Comparison of ENCODE assay signal across 8 mouse cellular contexts in genomic region chr1:177797151-177797755, GRCm38 (mm10). TPM values are rescaled to one million over a fixed set of nuclear protein-coding genes. Genes with fewer than 3 reads are reported as not detected.
DNase-seq lines count a peak whose midpoint lies in the region; ATAC-seq and TF ChIP-seq lines count a peak whose summit lies in the region.
"Had no signal": no experiment of that assay in that cellular context is flagged by ENCODE, and none has a peak within 500 bp of the region (broad histone marks: within the 10 kb centered on the region; RNA-seq: fewer than 3 reads in every experiment).

No protein-coding gene starts in this region.

- no peaks in the 10 kb centered on the region for H3K27me3 ChIP-seq in kidney, postnatal 0 days (ENCODE audit: insufficient read depth, low read length)
- no peaks in the 10 kb centered on the region for H3K27me3 ChIP-seq in embryonic facial prominence, embryonic 14.5 days (replicated peaks; ENCODE audit: control insufficient read depth, insufficient read depth, low read length)
- no peaks in the 10 kb centered on the region for H3K27me3 ChIP-seq in myocyte (ENCODE audit: control insufficient read depth, insufficient read depth, insufficient read length)
- H3K27me3 ChIP-seq: embryonic facial prominence, embryonic 15.5 days had no signal

- no peak overlapping the region for H3K27ac ChIP-seq in kidney, postnatal 0 days
- H3K27ac ChIP-seq in embryonic facial prominence, embryonic 14.5 days (replicated peaks; ENCODE audit: low read depth, low read length) = peak overlapping the region; percentile 52; the same call in 1 of the 2 replicates

- H3ac ChIP-seq in myocyte (ENCODE audit: control insufficient read depth, insufficient read length) = no peak overlapping the region

- WGBS in kidney, postnatal 0 days = 69% methylated on average over 8 of the region's 8 CpGs
- WGBS in embryonic facial prominence, embryonic 14.5 days = 63% methylated on average over 8 of the region's 8 CpGs

- no peak for ATAC-seq in kidney, postnatal 0 days (replicated peaks; ENCODE audit: low FRiP score, low read depth)
- ATAC-seq in embryonic facial prominence, embryonic 14.5 days (ENCODE audit: low read depth) = no peak

- no peak overlapping the region for H3K9ac ChIP-seq in kidney, postnatal 0 days (ENCODE audit: low read depth, low read length)
- no peak overlapping the region for H3K9ac ChIP-seq in embryonic facial prominence, embryonic 14.5 days (ENCODE audit: low read depth, low read length)

- no peak overlapping the region for H3K4me2 ChIP-seq in kidney, postnatal 0 days (ENCODE audit: low read length)
- H3K4me2 ChIP-seq in embryonic facial prominence, embryonic 14.5 days (ENCODE audit: low read depth, low read length) = peak overlapping the region; percentile 47
- H3K4me2 ChIP-seq in myocyte (ENCODE audit: low read depth) = peak overlapping the region; percentile 81

- peak; percentile 44; the same call in 1 of the 2 replicates for TF ChIP-seq CTCF in kidney, postnatal 0 days (IDR thresholded peaks at IDR 0.05; ENCODE audit: low read depth)

- no peaks in the 10 kb centered on the region for H3K9me3 ChIP-seq in kidney, postnatal 0 days (replicated peaks; ENCODE audit: low read length)
- no peaks in the 10 kb centered on the region for H3K9me3 ChIP-seq in embryonic facial prominence, embryonic 14.5 days (ENCODE audit: control insufficient read depth, low read length)
- H3K9me3 ChIP-seq: embryonic facial prominence, embryonic 15.5 days had no signal

- no peaks in the 10 kb centered on the region for H3K36me3 ChIP-seq in kidney, postnatal 0 days (ENCODE audit: insufficient read depth, low read length)
- H3K36me3 ChIP-seq in embryonic facial prominence, embryonic 14.5 days (ENCODE audit: control insufficient read depth, insufficient read depth, low read length) = no peaks in the 10 kb centered on the region
- H3K36me3 ChIP-seq in myocyte (ENCODE audit: control insufficient read depth, insufficient read depth) = no peaks in the 10 kb centered on the region
- H3K36me3 ChIP-seq: embryonic facial prominence, embryonic 15.5 days had no signal

- peaks cover 37% of the 10 kb centered on the region for H3K79me2 ChIP-seq in myocyte (ENCODE audit: control insufficient read depth, insufficient read depth)

- TF ChIP-seq POLR2A in myocyte (IDR thresholded peaks at IDR 0.05; ENCODE audit: insufficient read length, low read depth) = no peak

- H3K4me1 ChIP-seq in kidney, postnatal 0 days (replicated peaks; ENCODE audit: insufficient read depth, low read length) = peaks cover 4% of the 10 kb centered on the region; the same call in 1 of the 2 replicates
- peaks cover 7% of the 10 kb centered on the region for H3K4me1 ChIP-seq in embryonic facial prominence, embryonic 14.5 days (ENCODE audit: control insufficient read depth, insufficient read depth, low read length)

- no peak for DNase-seq in kidney, postnatal 0 days (ENCODE audit: low spot score)
- DNase-seq in kidney, postnatal 36 days = no peak
- peak; percentile 7 for DNase-seq in T-cell, adult 2 months (ENCODE audit: low spot score)
- DNase-seq in embryonic facial prominence, embryonic 14.5 days (ENCODE audit: low spot score) = peak; percentile 51
- no peak for DNase-seq in right cerebral cortex, postnatal 14 days
- no peak for DNase-seq in urinary bladder, postnatal 4 days (ENCODE audit: low spot score in 2 of 2)

- H3K4me3 ChIP-seq in kidney, postnatal 0 days (replicated peaks; ENCODE audit: low read depth, low read length) = no peak overlapping the region
- H3K4me3 ChIP-seq in embryonic facial prominence, embryonic 14.5 days (ENCODE audit: low read depth, low read length) = peak overlapping the region; percentile 91; the same call in 1 of the 2 replicates
- H3K4me3 ChIP-seq in myocyte = no peak overlapping the region

TF ChIP-seq in myocyte, 11 proteins besides CTCF, POLR2A, EP300 and RAD21:
- TF ChIP-seq TCF12 (IDR thresholded peaks at IDR 0.05; ENCODE audit: insufficient read depth, poor library complexity, severe bottlenecking) (peak; percentile 25), POLR2AphosphoS2 (IDR thresholded peaks at IDR 0.05; ENCODE audit: insufficient read length, low read depth) (no peak), MYOG (IDR thresholded peaks at IDR 0.05; ENCODE audit: control insufficient read depth in 1 of 3, insufficient read depth in 1 of 3, insufficient read length in 2 of 3, low read depth in 2 of 3) (peak in 2 of 3 experiments; percentile 48 to 52), MYOD1 (IDR thresholded peaks at IDR 0.05; ENCODE audit: control insufficient read depth in 1 of 3, insufficient read length in 2 of 3, low read depth in 2 of 3) (peak; percentile 35 to 85 (median 76)), SRF (IDR thresholded peaks at IDR 0.05; ENCODE audit: control insufficient read depth, insufficient read length, low read depth) (no peak)

RNA-seq across cellular contexts. Expression of gene Adss, which starts 0.9 kb away (rescaled TPM):
- 51.1 and 53.5 TPM in 2 replicates for polyA plus RNA-seq in kidney, postnatal 0 days (2015; fragmentation: Nextera tagmentation; extraction: Ambion mirVana)
- 48.4 and 54.6 TPM in 2 replicates for polyA plus RNA-seq in embryonic facial prominence, embryonic 14.5 days (2014; fragmentation: Nextera tagmentation; extraction: Ambion mirVana)
- 24.4 TPM for polyA plus RNA-seq in myocyte (2012; fragmentation: generic; extraction: Trizol)

Comparison
In these comparisons a context has a peak if more than half of its experiments do, and no peak if none do; other contexts are left out.
1. DNase-seq: peak in T-cell, adult 2 months (single experiment) and embryonic facial prominence, embryonic 14.5 days (single experiment); none in kidney, postnatal 0 days (single experiment), kidney, postnatal 36 days (0 of 2), right cerebral cortex, postnatal 14 days (single experiment) and urinary bladder, postnatal 4 days (0 of 2).